Mouse (Mus musculus): Measurements from ENCODE around the gene Npas2. TPM values are rescaled to one million over a fixed set of nuclear protein-coding genes. Genes with fewer than 3 reads are reported as not detected.

Npas2 gene
- total and polyA plus RNA-seq, 3 experiments = 0.05 TPM; not detected in 2

- Histone ChIP-seq H3K9me3 (replicated peaks) (no peaks in the 10 kb centered on the region), H3K4me1 (ENCODE audit: insufficient read depth, low read depth, low read length) (no peaks in the 10 kb centered on the region), H3K27me3 (ENCODE audit: insufficient read depth, low read length) (no peaks in the 10 kb centered on the region), H3K4me3 (ENCODE audit: low read depth, low read length) (no peak overlapping the region), H3K36me3 (replicated peaks) (no peaks in the 10 kb centered on the region)
- TF ChIP-seq TAL1 (conservative IDR thresholded peaks at IDR 0.05; ENCODE audit: low read depth, low read length) (no peak), POLR2AphosphoS5 (IDR thresholded peaks at IDR 0.05; ENCODE audit: insufficient replicate concordance, low read depth, low read length) (no peak), CTCF (IDR thresholded peaks at IDR 0.05; ENCODE audit: low read depth, low read length) (no peak), GATA1 (IDR thresholded peaks at IDR 0.05; ENCODE audit: borderline replicate concordance, low read length) (no peak), GATA2 (IDR thresholded peaks at IDR 0.05; ENCODE audit: borderline replicate concordance, low read depth, low read length) (no peak)
- DNase-seq (ENCODE audit: low spot score) = no peak
- no peak for ATAC-seq (ENCODE audit: extremely low read depth, insufficient number of reproducible peaks, low FRiP score, poor library complexity, severe bottlenecking)
Observed at GRCm38 (mm10) chr1:39234815-39235449, 41.4 kb downstream of the Npas2 start.

DNA sequence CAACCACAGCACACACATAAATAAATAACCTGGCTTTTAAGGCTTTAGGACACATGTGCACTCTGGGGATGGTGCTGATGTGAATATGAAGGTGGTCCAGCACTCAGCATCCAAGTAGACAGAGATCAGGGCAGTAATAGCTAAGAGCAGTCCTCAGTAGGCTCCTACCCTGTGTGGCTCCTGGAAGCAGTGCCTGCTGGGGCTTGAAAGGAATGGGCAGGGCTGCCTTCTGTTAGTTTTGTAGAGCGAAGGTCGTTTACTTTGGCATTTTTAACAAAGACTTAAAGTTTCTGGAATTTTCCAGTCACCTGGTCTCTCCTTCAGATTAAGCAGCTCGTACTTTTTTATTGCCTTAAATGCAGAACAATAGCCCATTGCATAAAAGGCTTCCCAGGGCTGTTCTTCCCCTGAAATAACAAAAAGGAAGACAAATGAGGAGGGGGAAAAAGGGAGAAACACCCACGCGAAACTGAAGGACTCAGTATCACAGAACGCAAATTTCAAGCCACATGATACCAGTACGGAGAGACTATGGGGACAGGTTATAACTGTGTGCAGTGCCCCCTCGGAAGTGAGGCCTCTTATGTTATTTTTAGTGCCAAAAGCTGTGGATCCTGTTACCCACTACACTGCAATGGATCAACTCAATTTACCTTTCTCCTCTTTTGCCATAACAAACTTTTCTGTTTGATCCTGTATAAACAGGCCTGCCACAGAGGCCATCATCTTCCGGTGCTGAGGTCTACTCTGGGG is 44.1 kb downstream of the Npas2 start:
- TF ChIP-seq GATA2 (IDR thresholded peaks at IDR 0.05; ENCODE audit: borderline replicate concordance, low read depth, low read length) (no peak), CTCF (IDR thresholded peaks at IDR 0.05; ENCODE audit: low read depth, low read length) (no peak), POLR2AphosphoS5 (IDR thresholded peaks at IDR 0.05; ENCODE audit: insufficient replicate concordance, low read depth, low read length) (no peak), TAL1 (conservative IDR thresholded peaks at IDR 0.05; ENCODE audit: low read depth, low read length) (no peak)
- no peak overlapping the region for H3K4me3 ChIP-seq (ENCODE audit: low read depth, low read length)

DNA sequence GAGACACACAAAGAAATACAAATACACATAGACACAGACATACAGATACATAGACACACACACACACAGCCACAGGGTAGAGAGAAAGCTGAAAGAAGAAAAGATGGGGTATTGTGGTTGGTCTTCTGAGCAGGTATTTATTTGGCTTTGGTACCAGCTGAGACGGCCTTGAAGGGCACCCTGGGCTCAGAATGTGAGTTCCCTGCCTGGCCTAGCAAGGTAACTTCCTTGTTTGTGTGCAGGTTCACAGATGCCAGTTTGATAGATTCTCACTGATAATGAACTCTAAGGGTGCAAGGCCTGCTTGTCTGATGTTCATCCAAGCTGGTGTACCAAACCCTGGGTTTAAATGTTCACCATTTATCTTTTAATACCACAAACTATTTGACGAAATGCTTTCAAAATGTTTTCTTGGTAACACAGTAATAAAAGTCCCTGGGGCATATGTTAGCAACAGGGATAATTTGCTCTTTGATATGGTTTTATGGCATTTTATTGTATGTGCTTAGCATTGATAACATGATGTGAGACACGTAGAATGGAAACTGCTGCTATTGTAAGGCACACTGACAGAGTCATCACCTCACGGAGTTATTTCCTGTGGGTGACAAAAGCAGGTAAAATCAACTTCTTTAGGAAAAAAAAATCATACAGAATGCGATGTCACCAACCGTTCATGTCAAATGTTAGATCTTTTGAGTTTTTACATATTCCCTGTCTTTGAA is 47.5 kb downstream of the Npas2 start:
- no peak for DNase-seq (ENCODE audit: low spot score)
- Histone ChIP-seq H3K4me1 (ENCODE audit: insufficient read depth, low read depth, low read length) (no peaks in the 10 kb centered on the region), H3K36me3 (replicated peaks) (no peaks in the 10 kb centered on the region), H3K27me3 (ENCODE audit: insufficient read depth, low read length) (no peaks in the 10 kb centered on the region), H3K9me3 (replicated peaks) (no peaks in the 10 kb centered on the region), H3K4me3 (ENCODE audit: low read depth, low read length) (no peak overlapping the region)
- ATAC-seq (ENCODE audit: extremely low read depth, insufficient number of reproducible peaks, low FRiP score, poor library complexity, severe bottlenecking) = no peak
- TF ChIP-seq GATA2 (IDR thresholded peaks at IDR 0.05; ENCODE audit: borderline replicate concordance, low read depth, low read length) = no peak
- no peak for TF ChIP-seq CTCF (IDR thresholded peaks at IDR 0.05; ENCODE audit: low read depth, low read length)
- TF ChIP-seq TAL1 (conservative IDR thresholded peaks at IDR 0.05; ENCODE audit: low read depth, low read length) = no peak
- TF ChIP-seq POLR2AphosphoS5 (IDR thresholded peaks at IDR 0.05; ENCODE audit: insufficient replicate concordance, low read depth, low read length) = no peak

More for the DNA sequence above, 44.1 kb downstream of the Npas2 start:
- Histone ChIP-seq H3K4me1 (ENCODE audit: insufficient read depth, low read depth, low read length) (no peaks in the 10 kb centered on the region), H3K27me3 (ENCODE audit: insufficient read depth, low read length) (no peaks in the 10 kb centered on the region), H3K9me3 (replicated peaks) (no peaks in the 10 kb centered on the region), H3K36me3 (replicated peaks) (no peaks in the 10 kb centered on the region)
- no peak for DNase-seq (ENCODE audit: low spot score)
- no peak for ATAC-seq (ENCODE audit: extremely low read depth, insufficient number of reproducible peaks, low FRiP score, poor library complexity, severe bottlenecking)

DNA sequence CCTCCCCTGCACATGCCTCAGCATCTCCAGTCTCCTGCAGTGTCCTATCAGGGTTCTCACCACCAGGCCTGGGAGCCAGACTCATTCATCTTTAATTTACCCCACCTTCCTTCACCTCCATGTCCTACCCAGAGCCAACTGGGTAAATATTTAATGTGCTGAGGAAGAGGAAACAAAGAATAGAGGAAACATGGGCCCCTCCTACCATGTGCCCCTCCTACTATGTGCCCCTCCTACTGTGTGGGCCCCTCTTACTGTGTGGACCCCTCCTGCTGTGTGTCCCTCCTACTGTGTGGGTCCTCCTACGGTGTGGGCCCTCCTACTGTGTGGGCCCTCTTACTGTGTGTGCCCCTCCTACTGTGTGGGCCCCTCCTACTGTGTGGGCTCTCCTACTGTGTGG is 51.2 kb downstream of the Npas2 start:
- H3K36me3 ChIP-seq (replicated peaks) = no peaks in the 10 kb centered on the region
- H3K9me3 ChIP-seq (replicated peaks) = no peaks in the 10 kb centered on the region
- H3K4me3 ChIP-seq (ENCODE audit: low read depth, low read length) = no peak overlapping the region
- ATAC-seq (ENCODE audit: extremely low read depth, insufficient number of reproducible peaks, low FRiP score, poor library complexity, severe bottlenecking) = no peak
- H3K4me1 ChIP-seq (ENCODE audit: insufficient read depth, low read depth, low read length) = no peaks in the 10 kb centered on the region
- H3K27me3 ChIP-seq (ENCODE audit: insufficient read depth, low read length) = no peaks in the 10 kb centered on the region
- TF ChIP-seq TAL1 (conservative IDR thresholded peaks at IDR 0.05; ENCODE audit: low read depth, low read length) (no peak), POLR2AphosphoS5 (IDR thresholded peaks at IDR 0.05; ENCODE audit: insufficient replicate concordance, low read depth, low read length) (no peak), GATA2 (IDR thresholded peaks at IDR 0.05; ENCODE audit: borderline replicate concordance, low read depth, low read length) (no peak), GATA1 (IDR thresholded peaks at IDR 0.05; ENCODE audit: borderline replicate concordance, low read length) (no peak), CTCF (IDR thresholded peaks at IDR 0.05; ENCODE audit: low read depth, low read length) (no peak)
- no peak for DNase-seq (ENCODE audit: low spot score)

DNA sequence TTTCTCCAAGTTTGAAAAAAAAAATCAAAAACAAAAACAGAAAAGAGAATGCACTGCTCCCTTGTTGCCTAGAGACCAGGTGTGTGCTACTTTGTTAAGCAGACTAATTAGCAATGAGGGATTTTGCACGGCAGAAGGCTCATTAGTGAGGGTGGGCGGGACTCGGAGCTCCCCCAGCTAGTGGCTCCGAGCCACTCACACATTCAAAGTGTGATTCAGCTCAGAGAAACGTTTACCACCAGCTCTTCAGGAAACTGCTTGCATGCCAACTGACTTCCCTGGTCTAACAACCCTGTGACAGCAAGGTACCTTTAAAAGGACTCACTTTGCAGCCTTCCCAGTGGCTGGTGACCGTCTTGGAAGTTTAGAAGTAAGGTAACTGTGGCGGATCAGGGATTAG is 58.1 kb downstream of the Npas2 start:
- Histone ChIP-seq H3K4me3 (ENCODE audit: low read depth, low read length) (no peak overlapping the region), H3K9me3 (replicated peaks) (no peaks in the 10 kb centered on the region), H3K36me3 (replicated peaks) (no peaks in the 10 kb centered on the region), H3K27me3 (ENCODE audit: insufficient read depth, low read length) (peaks cover 5% of the 10 kb centered on the region), H3K4me1 (ENCODE audit: insufficient read depth, low read depth, low read length) (no peaks in the 10 kb centered on the region)
- no peak for DNase-seq (ENCODE audit: low spot score)
- ATAC-seq (ENCODE audit: extremely low read depth, insufficient number of reproducible peaks, low FRiP score, poor library complexity, severe bottlenecking) = no peak
- TF ChIP-seq TAL1 (conservative IDR thresholded peaks at IDR 0.05; ENCODE audit: low read depth, low read length) (no peak), CTCF (IDR thresholded peaks at IDR 0.05; ENCODE audit: low read depth, low read length) (no peak), POLR2AphosphoS5 (IDR thresholded peaks at IDR 0.05; ENCODE audit: insufficient replicate concordance, low read depth, low read length) (no peak), GATA1 (IDR thresholded peaks at IDR 0.05; ENCODE audit: borderline replicate concordance, low read length) (no peak), GATA2 (IDR thresholded peaks at IDR 0.05; ENCODE audit: borderline replicate concordance, low read depth, low read length) (no peak)

GRCm38 (mm10) chr1:39253771-39254170 is 60.2 kb downstream of the Npas2 start:
- Histone ChIP-seq H3K4me1 (ENCODE audit: insufficient read depth, low read depth, low read length) (no peaks in the 10 kb centered on the region), H3K36me3 (replicated peaks) (no peaks in the 10 kb centered on the region), H3K9me3 (replicated peaks) (no peaks in the 10 kb centered on the region), H3K27me3 (ENCODE audit: insufficient read depth, low read length) (peaks cover 9% of the 10 kb centered on the region), H3K4me3 (ENCODE audit: low read depth, low read length) (no peak overlapping the region)
- TF ChIP-seq GATA1 (IDR thresholded peaks at IDR 0.05; ENCODE audit: borderline replicate concordance, low read length) (no peak), TAL1 (conservative IDR thresholded peaks at IDR 0.05; ENCODE audit: low read depth, low read length) (no peak), CTCF (IDR thresholded peaks at IDR 0.05; ENCODE audit: low read depth, low read length) (no peak), POLR2AphosphoS5 (IDR thresholded peaks at IDR 0.05; ENCODE audit: insufficient replicate concordance, low read depth, low read length) (no peak), GATA2 (IDR thresholded peaks at IDR 0.05; ENCODE audit: borderline replicate concordance, low read depth, low read length) (no peak)
- DNase-seq (ENCODE audit: low spot score) (peak; percentile 13), ATAC-seq (ENCODE audit: extremely low read depth, insufficient number of reproducible peaks, low FRiP score, poor library complexity, severe bottlenecking) (no peak)

Measured in G1E (cell line).